Mouse (Mus musculus): ENCODE results near the gene Lmln. TPM values are rescaled to one million over a fixed set of nuclear protein-coding genes. Genes with fewer than 3 reads are reported as not detected.

The Lmln gene
- total and polyA plus RNA-seq, 3 experiments = 1.5 to 3.2 (median 2.6) TPM

DNA sequence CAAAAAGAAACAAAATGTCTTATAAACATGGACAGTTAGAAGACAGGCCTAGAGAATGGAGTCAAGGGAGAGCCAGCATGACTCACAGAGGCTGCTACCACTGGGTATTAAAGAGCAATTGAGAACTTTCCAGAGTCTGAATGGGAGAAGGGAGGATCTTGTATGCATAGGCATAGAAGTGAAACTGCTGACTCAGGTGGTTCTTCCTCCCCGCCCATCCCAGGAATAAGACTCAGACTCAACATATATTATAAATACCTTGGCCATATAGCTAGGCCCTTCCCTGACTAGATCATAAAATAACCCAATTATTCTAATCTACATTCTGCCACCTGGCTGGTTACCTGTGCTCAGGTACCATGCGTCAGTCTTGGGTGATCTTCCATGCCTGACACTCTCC, 97.0 kb downstream of the Lmln start:
- H3K27me3 ChIP-seq (replicated peaks) = no peaks in the 10 kb centered on the region
- H3K27ac ChIP-seq (ENCODE audit: insufficient read depth, low read depth) = no peak overlapping the region
- H3K36me3 ChIP-seq (replicated peaks in 1 of 2; ENCODE audit: control insufficient read depth in 1 of 2, insufficient read depth in 1 of 2, low read length in 1 of 2) = no peaks in the 10 kb centered on the region
- H3K9ac ChIP-seq (ENCODE audit: insufficient read depth, low read depth) = no peak overlapping the region
- TF ChIP-seq MAFK (IDR thresholded peaks at IDR 0.05; ENCODE audit: insufficient replicate concordance, low read length) (peak; percentile 85), TBP (conservative IDR thresholded peaks at IDR 0.05; ENCODE audit: low read depth, low read length) (no peak)
- peaks cover 6% of the 10 kb centered on the region for H3K9me3 ChIP-seq (replicated peaks; ENCODE audit: low read length)
- no peaks in the 10 kb centered on the region for H3K79me2 ChIP-seq (replicated peaks; ENCODE audit: control insufficient read depth, extremely low read depth, insufficient read depth, poor library complexity, severe bottlenecking)
- in situ Hi-C loops (cut with MboI; ENCODE audit: low pct_ligation_motif_present, low pct_unique_long_range_greater_than_20kb, low sequenced_read_pairs) (loop anchor here (10.0 kb wide), 1 partner anchor 345 kb away; the partner anchor contains the start of gene Smbd1), dilution Hi-C loops (cut with MboI; ENCODE audit: extremely low pct_ligation_motif_present, extremely low pct_unique_long_range_greater_than_20kb, low sequenced_read_pairs) (no loop called here)
- no peak overlapping the region for H3K4me3 ChIP-seq (replicated peaks in 1 of 3; ENCODE audit: low read depth in 2 of 3, low read length in 2 of 3, poor library complexity in 1 of 3)
- DNase-seq (ENCODE audit: extremely low read depth) = no peak
- H3K4me2 ChIP-seq (ENCODE audit: insufficient read depth, low read depth, poor library complexity, severe bottlenecking) = no peak overlapping the region
- peaks cover 12 to 15% of the 10 kb centered on the region in 2 experiments for H3K4me1 ChIP-seq (ENCODE audit: control insufficient read depth in 1 of 2, insufficient read depth in 2 of 2)

GRCm38 (mm10) chr16:33163330-33164090, 101.2 kb downstream of the Lmln start:
- Histone ChIP-seq H3K36me3 (replicated peaks in 1 of 2; ENCODE audit: control insufficient read depth in 1 of 2, insufficient read depth in 1 of 2, low read length in 1 of 2) (no peaks in the 10 kb centered on the region), H3K4me3 (replicated peaks in 1 of 3; ENCODE audit: low read depth in 2 of 3, low read length in 2 of 3, poor library complexity in 1 of 3) (no peak overlapping the region), H3K79me2 (replicated peaks; ENCODE audit: control insufficient read depth, extremely low read depth, insufficient read depth, poor library complexity, severe bottlenecking) (no peaks in the 10 kb centered on the region), H3K9ac (ENCODE audit: insufficient read depth, low read depth) (no peak overlapping the region), H3K27ac (ENCODE audit: insufficient read depth, low read depth) (no peak overlapping the region), H3K4me1 (ENCODE audit: control insufficient read depth in 1 of 2, insufficient read depth in 2 of 2) (peaks cover 0 to 3% of the 10 kb centered on the region in 2 experiments; a peak in 2 of 4 replicates), H3K4me2 (ENCODE audit: insufficient read depth, low read depth, poor library complexity, severe bottlenecking) (no peak overlapping the region), H3K9me3 (replicated peaks; ENCODE audit: low read length) (peaks cover 11% of the 10 kb centered on the region), H3K27me3 (replicated peaks) (no peaks in the 10 kb centered on the region)
- in situ Hi-C loops (cut with MboI; ENCODE audit: low pct_ligation_motif_present, low pct_unique_long_range_greater_than_20kb, low sequenced_read_pairs) = no loop called here
- TF ChIP-seq RAD21 (IDR thresholded peaks at IDR 0.05; ENCODE audit: low read depth, low read length) (no peak), IRF4 (IDR thresholded peaks at IDR 0.05; ENCODE audit: low read depth, low read length) (no peak), SMC3 (IDR thresholded peaks at IDR 0.05; ENCODE audit: low read depth, low read length) (no peak), MYC (IDR thresholded peaks at IDR 0.05; ENCODE audit: low read depth, low read length) (no peak), SIN3A (IDR thresholded peaks at IDR 0.05; ENCODE audit: low read length) (no peak), HCFC1 (IDR thresholded peaks at IDR 0.05; ENCODE audit: low read depth, low read length) (no peak), TCF12 (IDR thresholded peaks at IDR 0.05; ENCODE audit: low read depth, low read length) (no peak), EP300 (IDR thresholded peaks at IDR 0.05; ENCODE audit: low read length) (no peak), MEF2A (IDR thresholded peaks at IDR 0.05; ENCODE audit: borderline replicate concordance, low read depth, low read length) (no peak), USF2 (conservative IDR thresholded peaks at IDR 0.05; ENCODE audit: low read depth, low read length) (no peak), UBTF (IDR thresholded peaks at IDR 0.05; ENCODE audit: low read depth, low read length) (no peak)
- no peak for DNase-seq (ENCODE audit: extremely low read depth)
- dilution Hi-C loops (cut with MboI; ENCODE audit: extremely low pct_ligation_motif_present, extremely low pct_unique_long_range_greater_than_20kb, low sequenced_read_pairs) = no loop called here
